In the genomic region with DNA sequence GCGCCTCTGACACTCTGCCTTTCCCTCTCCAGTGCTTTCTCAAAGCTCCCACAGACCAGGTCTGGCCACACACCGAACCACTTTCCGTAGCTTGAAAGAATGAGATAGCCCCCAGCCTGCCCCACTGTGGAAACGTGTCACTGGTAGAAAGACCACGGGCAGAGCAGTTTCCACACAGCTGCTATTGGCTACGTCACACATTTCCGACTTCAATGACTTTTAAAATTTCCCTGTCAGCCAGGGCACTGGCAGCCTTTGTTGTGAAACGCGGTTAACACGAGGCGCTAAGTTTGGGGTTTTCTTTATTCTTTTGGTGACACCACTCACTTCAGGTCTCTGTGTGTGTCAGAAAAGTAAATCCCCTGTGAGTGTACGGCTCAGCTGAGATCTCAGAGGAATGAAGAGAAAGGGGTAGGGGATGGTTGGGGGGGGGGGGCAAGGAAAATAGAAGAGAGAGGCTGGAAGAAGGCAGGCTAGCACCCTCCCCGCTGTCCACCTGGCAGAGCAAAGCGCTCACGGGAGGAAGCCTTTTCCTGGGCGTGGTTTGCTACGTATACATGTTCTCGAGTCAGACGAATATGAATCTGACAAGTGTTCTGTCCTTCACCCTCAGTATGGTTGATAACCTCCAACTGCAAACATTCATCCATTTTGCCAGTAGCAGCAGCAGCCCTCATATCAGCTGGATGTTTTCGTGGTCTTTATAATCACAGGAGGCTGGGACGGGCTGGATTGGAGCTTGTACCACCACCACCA, we compare ENCODE assay signal across 12 mouse cellular contexts. TPM values are rescaled to one million over a fixed set of nuclear protein-coding genes. Genes with fewer than 3 reads are reported as not detected.
DNase-seq lines count a peak whose midpoint lies in the region; ATAC-seq and TF ChIP-seq lines count a peak whose summit lies in the region.
"Had no signal": no experiment of that assay in that cellular context is flagged by ENCODE, and none has a peak within 500 bp of the region (broad histone marks: within the 10 kb centered on the region; RNA-seq: fewer than 3 reads in every experiment).

No protein-coding gene starts in this region.

- 58% methylated on average over 21 of the region's 21 CpGs for WGBS in lung, adult 2 months

- intact Hi-C loops in heart, postnatal 25 days (cut with DNase I), result no loop called here

- TF ChIP-seq CTCF in lung, adult 2 months (IDR thresholded peaks at IDR 0.05; ENCODE audit: insufficient read depth, low read length), result no peak

- no peak overlapping the region for H3K4me3 ChIP-seq in lung, adult 2 months (replicated peaks; ENCODE audit: extremely low read depth, low read depth, low read length)

- peak; percentile 75 for ATAC-seq in common myeloid progenitor, adult 5-6 weeks (replicated peaks; ENCODE audit: low read depth, poor library complexity, severe bottlenecking)
- ATAC-seq in megakaryocyte, adult 5-6 weeks (ENCODE audit: poor library complexity, severe bottlenecking), result peak; percentile 73
- ATAC-seq: intestine, postnatal 0 days had no signal

- H3K4me1 ChIP-seq in lung, adult 2 months (ENCODE audit: control insufficient read depth, insufficient read depth, low read length), result peaks cover 2% of the 10 kb centered on the region

- peak; percentile 35 for DNase-seq in lung, postnatal 25 days (ENCODE audit: low spot score)
- no peak for DNase-seq in lung, adult 2 months
- peak; percentile 58 for DNase-seq in thymus, postnatal 25 days
- no peak for DNase-seq in frontal cortex, postnatal 36 days (ENCODE audit: low spot score in 2 of 2)
- no peak for DNase-seq in frontal cortex, postnatal 14 days (ENCODE audit: low spot score in 2 of 2)
- no peak for DNase-seq in heart, postnatal 25 days (ENCODE audit: low spot score)
- DNase-seq: cerebellum, adult 9-11 months; gastrocnemius, postnatal 14 days had no signal

- TF ChIP-seq POLR2A in lung, adult 2 months (IDR thresholded peaks at IDR 0.05; ENCODE audit: borderline replicate concordance, extremely low read depth, low read depth, low read length), result no peak

RNA-seq across cellular contexts. Expression of a gene that starts 47.9 kb away (rescaled TPM):
- polyA plus RNA-seq in lung, adult 2 months (2012; rRNA removed), result 16.5 and 17.0 TPM in 2 replicates
- total RNA-seq in common myeloid progenitor, adult 5-6 weeks (2017), result not detected in 2 replicates
- not detected in 2 replicates for total RNA-seq in megakaryocyte, adult 5-6 weeks (2015)
- not detected in 2 replicates for total RNA-seq in megakaryocyte, adult 5-6 weeks (2017)
- total RNA-seq in heart, postnatal 25 days (2021), result 10 to 100 TPM; 20.2 to 20.7 TPM
- polyA plus RNA-seq: macrophage had no signal

RNA-seq across cellular contexts. Expression of a gene that starts 50.8 kb away (rescaled TPM):
- 2.6 and 3.5 TPM in 2 replicates for polyA plus RNA-seq in lung, adult 2 months (2012; rRNA removed)
- total RNA-seq in common myeloid progenitor, adult 5-6 weeks (2017), result 10.1 and 12.4 TPM in 2 replicates
- 80.4 and 83.9 TPM in 2 replicates for total RNA-seq in megakaryocyte, adult 5-6 weeks (2015)
- 60.7 and 62.1 TPM in 2 replicates for total RNA-seq in megakaryocyte, adult 5-6 weeks (2017)
- 1 to 10 TPM; 1.8 to 2.6 TPM for total RNA-seq in heart, postnatal 25 days (2021)

Comparison
In these comparisons a context has a peak if more than half of its experiments do, and no peak if none do; other contexts are left out.
1. DNase-seq: peak in lung, postnatal 25 days (single experiment) and thymus, postnatal 25 days (single experiment); none in lung, adult 2 months (single experiment), frontal cortex, postnatal 36 days (0 of 2), frontal cortex, postnatal 14 days (0 of 2) and heart, postnatal 25 days (single experiment).
2. RNA of a gene that starts 47.9 kb away (total RNA-seq): 20.2 to 20.7 TPM in heart, postnatal 25 days; not detected in common myeloid progenitor, adult 5-6 weeks and not detected in megakaryocyte, adult 5-6 weeks; every median in the first group is over 10 times any median in the second.